Mouse (Mus musculus): Measurements from ENCODE around the gene Pnp.

GRCm38 (mm10) chr14:50981837-50982236, 51.0 kb downstream of the Pnp start:
- TF ChIP-seq CTCF (IDR thresholded peaks at IDR 0.05) = no peak
- TF ChIP-seq EP300 (IDR thresholded peaks at IDR 0.05; ENCODE audit: insufficient read depth, low read depth, low read length) = no peak
- 0 out of 2 replicates have a peak, but pooled peaks have one; percentile 21 for TF ChIP-seq POLR2A (IDR thresholded peaks at IDR 0.05; ENCODE audit: insufficient read depth, low read depth, low read length)

Measured in heart, adult 2 months (tissue).